Mouse (Mus musculus) heart, adult 2 months (tissue): ENCODE results near the gene Olfr1221.

Source experiments
- CTCF ChIP-seq: fragments of 200-600 bp; IDR thresholded peaks from 2 replicates; pipeline ENCODE4 v1.8.1; 2022; ENCODE audit warnings: antibody characterized with exemption, mild to moderate bottlenecking, moderate library complexity
- EP300 ChIP-seq: fragments of 200-500 bp; IDR thresholded peaks from 2 replicates; pipeline ENCODE4 v1.6.1; 2011; ENCODE audit warnings: low read depth, low read length, control low read depth; ENCODE audit not compliant: insufficient read depth

DNA sequence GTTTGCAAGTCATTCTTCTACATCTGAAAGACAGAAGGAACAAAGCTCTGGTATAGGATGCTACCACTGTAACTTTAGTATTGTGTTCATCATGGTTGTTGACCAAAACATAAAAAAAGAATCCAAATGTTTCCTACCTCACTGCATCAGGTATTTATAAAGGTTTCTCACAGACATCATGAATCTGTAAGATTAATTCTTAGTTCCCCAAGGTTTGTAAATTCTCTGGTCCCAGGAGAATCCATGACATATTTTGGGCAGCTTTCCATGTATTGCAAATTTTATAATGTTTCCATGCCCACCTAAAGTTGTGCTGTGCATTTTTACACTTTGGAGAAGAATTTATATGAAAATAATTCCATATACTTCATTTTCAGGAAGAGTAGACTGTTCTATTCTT, 56.0 kb downstream of the Olfr1221 start, which contains the start of gene Olfr1218:
- TF ChIP-seq CTCF (no peak), EP300 (no peak)
